Mouse (Mus musculus): ENCODE measurements around the gene Olfr847. TPM values are rescaled to one million over a fixed set of nuclear protein-coding genes. Genes with fewer than 3 reads are reported as not detected.

The Olfr847 gene
- polyA plus RNA-seq (2015; fragmentation: Nextera tagmentation; extraction: Ambion mirVana), result not detected in 2 replicates

DNA sequence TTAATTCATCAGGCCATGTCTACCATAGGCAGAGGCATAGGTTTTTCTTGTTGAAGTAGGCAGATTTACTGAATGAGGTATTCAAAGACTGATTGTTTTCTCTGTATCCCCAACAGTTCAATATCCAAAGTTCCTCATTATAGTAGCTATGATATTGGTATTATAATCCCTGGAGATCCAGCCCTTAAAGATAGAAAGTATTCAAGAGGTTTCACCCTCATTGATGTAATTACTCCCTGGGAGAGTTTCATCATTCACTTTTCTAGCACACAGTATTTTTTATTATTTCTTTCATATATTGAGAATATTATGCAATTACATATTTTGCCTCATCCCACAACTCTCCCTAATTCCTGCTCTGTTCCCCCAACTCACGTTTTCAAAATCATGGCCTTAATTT is at the start of gene Olfr847:
TSS of gene Olfr847 (minus strand) at position 101 of the 400 bp plus-strand sequence.
- H3K27ac ChIP-seq, result no peak within 1 kb of the TSS
- no peaks in the 10 kb centered on the region for H3K4me1 ChIP-seq
- H3K4me2 ChIP-seq, result no peak within 1 kb of the TSS
- 52% methylated on average over 1 of the region's 1 CpGs for WGBS
- no peaks in the 10 kb centered on the region for H3K27me3 ChIP-seq (replicated peaks)
- H3K9me3 ChIP-seq, result no peaks in the 10 kb centered on the region
- no peak for ATAC-seq (ENCODE audit: insufficient read depth, low FRiP score, low read depth)
- no peak within 1 kb of the TSS for H3K4me3 ChIP-seq (replicated peaks)
- no peak within 1 kb of the TSS for H3K9ac ChIP-seq
- no peaks in the 10 kb centered on the region for H3K36me3 ChIP-seq

DNA sequence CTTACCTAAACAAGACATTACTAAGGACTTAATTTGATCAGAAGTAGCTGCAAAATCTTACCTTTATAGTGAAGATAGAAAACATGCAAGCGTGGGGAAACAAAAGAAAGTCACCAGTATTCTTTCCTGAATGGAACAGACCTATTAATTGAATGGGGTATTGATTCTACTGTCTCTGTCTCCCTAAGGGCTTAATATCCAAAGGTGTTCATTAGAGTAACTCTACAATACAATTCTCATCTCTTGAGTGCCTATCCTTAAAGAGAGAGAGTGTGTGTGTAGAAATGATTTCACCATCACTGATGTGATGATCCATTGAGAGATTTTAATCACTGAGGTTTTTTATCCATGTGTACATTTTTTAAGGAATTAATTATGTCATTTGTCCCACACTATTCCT is 14.6 kb downstream of the Olfr847 start, which contains the start of gene Olfr846:
TSS of gene Olfr846 (minus strand) at position 101 of the 400 bp plus-strand sequence.
- WGBS, result 53% methylated on average over 1 of the region's 1 CpGs
- Histone ChIP-seq H3K4me3 (replicated peaks) (no peak within 1 kb of the TSS), H3K27me3 (replicated peaks) (no peaks in the 10 kb centered on the region), H3K4me2 (no peak within 1 kb of the TSS), H3K9me3 (no peaks in the 10 kb centered on the region), H3K4me1 (no peaks in the 10 kb centered on the region), H3K9ac (no peak within 1 kb of the TSS), H3K27ac (no peak within 1 kb of the TSS), H3K36me3 (no peaks in the 10 kb centered on the region)
- ATAC-seq (ENCODE audit: insufficient read depth, low FRiP score, low read depth), result no peak

DNA sequence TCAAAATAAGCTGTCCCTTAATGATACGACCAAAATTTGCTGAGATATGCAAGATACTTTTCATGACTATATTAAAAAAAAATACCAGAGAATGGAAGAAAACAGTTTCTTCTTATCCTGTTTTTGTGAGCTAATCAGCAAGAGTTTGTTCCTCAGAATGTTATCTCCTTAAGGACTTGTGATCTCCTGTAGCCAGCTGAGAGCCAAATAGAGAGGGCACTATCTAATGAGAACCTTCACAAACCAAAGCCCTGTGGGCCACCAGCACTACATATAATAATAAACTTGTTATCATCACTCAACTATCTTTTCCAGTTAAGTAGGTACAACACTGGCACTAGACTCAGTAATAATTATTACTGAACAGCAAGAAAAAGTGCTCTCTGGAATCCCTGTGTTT is 42.3 kb downstream of the Olfr847 start, which contains the start of gene Olfr845:
TSS of gene Olfr845 (plus strand) at position 301 of the 400 bp plus-strand sequence.
- Histone ChIP-seq H3K4me1 (no peaks in the 10 kb centered on the region), H3K4me2 (no peak within 1 kb of the TSS), H3K36me3 (no peaks in the 10 kb centered on the region), H3K9ac (no peak within 1 kb of the TSS), H3K27me3 (replicated peaks) (no peaks in the 10 kb centered on the region), H3K9me3 (no peaks in the 10 kb centered on the region), H3K27ac (no peak within 1 kb of the TSS), H3K4me3 (replicated peaks) (no peak within 1 kb of the TSS)
- 66% methylated on average over 1 of the region's 1 CpGs for WGBS
- no peak for ATAC-seq (ENCODE audit: insufficient read depth, low FRiP score, low read depth)

Other genes starting within 250 kb of the Olfr847 start
- not detected in 2 replicates for gene Olfr837, start 242.4 kb downstream of the Olfr847 start, polyA plus RNA-seq (2015; fragmentation: Nextera tagmentation; extraction: Ambion mirVana)
- not detected in 2 replicates for gene Olfr839-ps1, start 201.4 kb downstream of the Olfr847 start, polyA plus RNA-seq (2015; fragmentation: Nextera tagmentation; extraction: Ambion mirVana)
- not detected in 2 replicates for gene Olfr843, start 126.7 kb downstream of the Olfr847 start, polyA plus RNA-seq (2015; fragmentation: Nextera tagmentation; extraction: Ambion mirVana)
- not detected in 2 replicates for gene Olfr844, start 62.3 kb downstream of the Olfr847 start, polyA plus RNA-seq (2015; fragmentation: Nextera tagmentation; extraction: Ambion mirVana)
- gene Olfr845, start 42.2 kb downstream of the Olfr847 start, polyA plus RNA-seq (2015; fragmentation: Nextera tagmentation; extraction: Ambion mirVana), result not detected in 2 replicates
- gene Olfr846, start 14.7 kb downstream of the Olfr847 start, polyA plus RNA-seq (2015; fragmentation: Nextera tagmentation; extraction: Ambion mirVana), result not detected in 2 replicates
- gene Olfr849, start 61.6 kb upstream of the Olfr847 start, polyA plus RNA-seq (2015; fragmentation: Nextera tagmentation; extraction: Ambion mirVana), result not detected in 2 replicates
- gene Olfr850, start 99.6 kb upstream of the Olfr847 start, polyA plus RNA-seq (2015; fragmentation: Nextera tagmentation; extraction: Ambion mirVana), result not detected in 2 replicates
- gene Olfr851, start 114.6 kb upstream of the Olfr847 start, polyA plus RNA-seq (2015; fragmentation: Nextera tagmentation; extraction: Ambion mirVana), result not detected in 2 replicates
- not detected in 2 replicates for gene Olfr853, start 162.4 kb upstream of the Olfr847 start, polyA plus RNA-seq (2015; fragmentation: Nextera tagmentation; extraction: Ambion mirVana)
- gene Olfr854, start 188.7 kb upstream of the Olfr847 start, polyA plus RNA-seq (2015; fragmentation: Nextera tagmentation; extraction: Ambion mirVana), result not detected in 2 replicates
- not detected in 2 replicates for gene Olfr855, start 203.9 kb upstream of the Olfr847 start, polyA plus RNA-seq (2015; fragmentation: Nextera tagmentation; extraction: Ambion mirVana)
- gene Zfp317, start 243.4 kb upstream of the Olfr847 start, polyA plus RNA-seq (2015; fragmentation: Nextera tagmentation; extraction: Ambion mirVana), result 23.1 and 24.6 TPM in 2 replicates